Mouse (Mus musculus) heart, adult 8-10 months (tissue): ENCODE results near the gene Ucn2. TPM values are rescaled to one million over a fixed set of nuclear protein-coding genes. Genes with fewer than 3 reads are reported as not detected.

Experiments used
- DNase-seq: peaks from one replicate; pipeline ENCODE4 v3.0.0; 2022; ENCODE audit warnings: low spot score
- total RNA-seq, 4 experiments: library from RNA; stranded (reverse); gene quantifications; 2 replicates each; pipeline ENCODE4 v1.2.4; 2022

Gene Ucn2
- total RNA-seq: not detected

DNA sequence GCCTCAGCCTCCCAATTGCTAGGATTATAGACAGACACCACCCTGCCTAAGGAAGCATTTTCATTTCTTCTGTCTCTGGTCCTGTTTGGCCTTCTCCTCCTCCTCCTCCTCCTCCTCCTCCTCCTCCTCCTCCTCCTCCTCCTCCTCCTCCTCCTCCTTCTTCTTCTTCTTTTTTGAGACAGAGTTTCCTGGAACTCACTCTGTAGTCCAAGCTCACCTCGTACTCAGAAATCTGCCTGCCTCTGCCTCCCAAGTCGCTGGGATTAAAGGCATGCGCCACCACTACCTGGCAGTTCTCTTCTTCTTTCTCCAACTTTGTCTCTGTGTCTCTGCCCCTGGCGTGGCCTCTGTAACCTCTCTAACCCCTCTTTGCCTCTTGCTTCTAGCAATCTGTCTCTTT is at the start of gene Ucn2:
Ucn2 (plus strand) TSS at position 301 of the 400 bp plus-strand sequence.
- no peak for DNase-seq

DNA sequence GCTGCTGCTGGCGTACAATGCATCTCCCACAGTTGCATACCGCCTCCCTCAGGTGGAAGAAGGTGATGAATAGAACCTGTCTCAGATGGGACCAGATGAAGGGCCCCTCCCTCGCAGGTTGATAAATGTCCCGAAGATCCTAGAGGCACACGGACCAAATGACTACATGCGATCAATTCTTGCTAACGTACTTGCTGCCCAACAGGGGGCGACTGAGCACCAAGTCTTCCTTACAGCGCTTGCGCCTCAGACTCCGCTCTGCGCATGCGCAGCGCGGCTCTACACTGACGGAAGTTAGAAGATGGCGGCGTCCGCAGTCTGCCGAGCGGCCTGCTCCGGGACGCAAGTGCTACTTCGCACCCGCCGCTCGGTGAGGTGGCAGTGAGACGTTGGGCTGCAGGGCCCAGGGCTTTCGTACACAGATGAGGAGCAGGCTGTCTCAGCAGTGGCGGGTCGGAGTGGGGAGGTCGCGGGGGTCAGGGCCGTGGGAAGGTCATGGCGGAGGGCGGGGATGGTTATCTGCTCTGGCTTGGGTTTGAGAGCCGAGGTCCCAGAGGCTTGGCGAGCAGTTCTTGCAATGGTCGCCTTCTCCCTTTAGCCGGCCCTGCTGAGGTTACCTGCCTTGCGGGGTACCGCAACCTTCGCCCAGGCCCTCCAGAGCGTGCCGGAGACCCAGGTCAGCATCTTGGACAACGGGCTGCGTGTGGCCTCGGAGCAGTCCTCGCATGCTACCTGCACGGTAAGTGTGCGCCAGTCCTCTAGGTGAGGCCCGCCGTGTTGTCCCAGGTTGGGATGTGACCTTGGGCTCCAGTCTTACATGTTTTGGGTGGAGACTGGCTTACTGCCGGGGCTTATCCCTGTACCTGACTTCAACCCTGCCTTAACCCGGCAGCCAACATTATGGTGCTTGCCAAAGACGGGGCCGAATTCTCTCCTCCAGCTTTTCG is 49.1 kb upstream of the Ucn2 start, which contains the start of gene Uqcrc1:
Uqcrc1 (plus strand) TSS at position 216 of the 947 bp plus-strand sequence.
- peak; percentile 90 for DNase-seq

DNA sequence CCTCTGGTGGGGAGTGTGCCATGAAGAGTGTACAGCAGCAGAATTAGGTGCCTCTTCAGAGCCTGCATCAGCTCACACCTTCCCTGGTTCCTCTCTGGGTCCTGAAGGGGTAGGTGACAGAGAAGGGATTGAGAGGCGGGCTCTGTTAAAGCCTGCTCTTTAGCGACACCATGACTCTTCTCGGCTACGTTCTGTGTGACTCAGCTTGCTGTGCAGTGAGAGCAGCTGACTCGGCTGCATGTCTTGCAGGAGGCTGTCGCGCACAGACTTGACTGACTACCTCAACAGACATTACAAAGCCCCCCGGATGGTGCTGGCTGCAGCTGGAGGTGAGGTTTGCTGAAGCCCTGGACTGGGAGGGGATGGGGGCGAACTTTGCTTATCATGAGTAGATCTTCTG is 40.7 kb upstream of the Ucn2 start:
- no peak for DNase-seq

DNA sequence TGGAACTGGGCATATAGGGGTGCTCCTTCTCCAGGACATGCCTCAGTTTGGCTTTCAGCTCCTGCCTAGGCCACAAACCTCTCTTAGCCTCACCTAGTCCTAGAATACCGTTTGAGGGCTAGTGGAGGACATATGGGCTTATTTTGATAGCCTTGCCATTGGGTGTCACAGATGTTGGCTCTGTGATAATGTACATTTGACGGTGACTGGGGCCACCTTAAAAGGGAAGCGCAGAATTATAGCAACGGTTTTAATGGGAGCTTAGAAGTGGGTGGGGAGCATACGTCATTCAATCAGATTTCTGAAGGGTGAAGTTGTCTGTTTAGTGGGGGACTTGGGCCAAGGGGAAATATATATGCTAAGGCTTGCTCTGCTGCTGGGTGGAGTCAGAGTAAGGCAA is 40.2 kb upstream of the Ucn2 start:
- no peak for DNase-seq

DNA sequence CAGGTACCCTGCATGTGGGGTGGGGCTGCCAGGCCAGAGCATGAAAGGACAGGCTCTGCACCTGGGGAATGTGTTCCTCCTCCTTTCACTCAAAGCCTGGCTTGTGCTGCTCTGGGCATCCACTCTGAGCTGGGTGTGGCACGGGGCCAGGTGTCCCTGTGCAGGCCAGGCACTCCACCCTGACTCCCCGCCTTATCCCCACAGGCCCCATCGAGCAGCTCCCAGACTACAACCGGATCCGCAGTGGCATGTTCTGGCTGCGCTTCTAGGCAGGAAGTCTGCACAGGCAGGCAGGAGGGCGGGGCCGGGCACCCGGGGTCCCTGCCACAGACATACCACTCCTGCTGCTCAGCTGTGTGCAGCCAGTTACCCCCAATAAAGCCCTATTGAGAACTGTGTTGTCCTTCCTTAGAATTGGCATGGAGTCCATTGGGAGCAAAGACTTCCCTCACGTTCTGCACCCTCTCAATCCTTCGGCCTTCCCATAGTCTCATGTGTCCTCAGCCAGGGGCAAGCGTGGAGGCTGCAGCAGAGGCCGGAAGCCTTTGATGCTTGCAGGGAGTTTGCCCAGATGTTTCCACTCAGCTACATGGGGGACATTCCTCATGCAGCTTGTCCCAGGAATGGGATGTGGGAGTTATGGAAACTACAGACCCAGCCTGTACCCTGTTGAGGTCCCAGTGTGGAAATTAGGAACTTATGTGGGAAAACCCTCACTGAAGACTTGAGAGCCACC is 36.4 kb upstream of the Ucn2 start:
- DNase-seq: no peak

DNA sequence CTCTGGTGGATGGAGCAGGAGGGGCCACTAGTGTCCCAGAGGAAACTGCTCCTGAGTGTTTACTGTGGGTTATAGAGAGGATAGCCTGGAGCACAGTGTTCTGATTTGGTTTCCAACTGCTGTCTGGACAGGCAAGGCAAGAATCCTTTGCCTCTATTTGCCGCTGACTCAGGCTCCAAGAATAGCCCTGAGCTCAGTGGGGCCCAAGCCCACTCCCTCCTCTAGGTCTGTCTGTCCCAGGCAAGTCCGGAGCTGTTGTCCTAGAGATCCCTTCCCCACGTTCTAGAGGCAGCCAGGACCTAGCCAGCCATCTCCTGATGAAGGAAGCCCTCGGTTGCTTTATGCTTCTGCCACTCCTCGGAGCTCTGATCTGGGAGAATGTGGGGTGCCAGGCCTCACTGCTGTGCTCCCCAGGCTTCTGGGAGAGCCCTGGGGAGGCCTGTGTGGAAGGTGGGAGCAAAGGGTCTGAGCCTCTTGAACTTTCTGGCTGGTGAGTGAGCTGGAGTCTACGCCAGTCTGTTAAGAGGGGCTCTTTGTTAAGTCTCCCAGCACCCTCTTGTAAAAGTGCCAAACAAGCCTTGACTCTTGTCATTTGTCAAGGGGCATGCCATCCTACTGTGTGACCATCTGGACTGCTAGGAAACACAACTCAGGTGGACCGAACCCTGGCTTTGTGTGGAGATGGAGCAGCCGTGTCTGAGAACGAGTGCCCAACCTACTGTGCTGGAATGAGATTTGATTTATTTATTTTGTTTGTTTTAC is 35.7 kb upstream of the Ucn2 start:
- DNase-seq: peak; percentile 16

DNA sequence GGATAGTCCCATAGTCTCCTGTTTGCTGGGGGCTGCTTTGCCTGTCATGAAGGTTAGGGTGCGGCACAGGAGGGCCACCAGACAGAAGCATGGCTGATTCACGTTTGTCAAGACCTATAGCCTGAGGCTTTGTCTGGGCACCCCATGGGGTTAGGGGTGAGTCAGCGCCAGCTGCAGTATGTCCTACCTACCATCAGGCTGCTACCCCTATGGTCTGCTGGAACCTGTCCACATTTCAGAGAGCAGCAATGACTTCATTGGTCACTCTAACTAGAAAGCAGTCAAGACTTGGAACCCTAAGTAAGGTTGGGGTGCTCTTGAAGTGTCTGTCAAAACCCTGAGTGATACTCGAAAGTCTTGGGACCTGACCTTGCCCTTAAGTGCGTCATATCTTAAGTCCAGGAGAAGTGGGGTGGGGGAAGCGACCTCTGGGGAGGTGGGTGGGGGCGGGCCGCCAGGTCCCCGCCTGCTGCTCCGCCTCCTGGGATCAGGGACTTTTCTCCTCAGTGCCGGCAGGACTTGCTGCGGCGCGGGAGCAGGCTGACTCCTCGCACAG is 32.7 kb upstream of the Ucn2 start, which contains the start of gene Col7a1:
Col7a1 (plus strand) TSS at position 506 of the 556 bp plus-strand sequence.
- DNase-seq: no peak

DNA sequence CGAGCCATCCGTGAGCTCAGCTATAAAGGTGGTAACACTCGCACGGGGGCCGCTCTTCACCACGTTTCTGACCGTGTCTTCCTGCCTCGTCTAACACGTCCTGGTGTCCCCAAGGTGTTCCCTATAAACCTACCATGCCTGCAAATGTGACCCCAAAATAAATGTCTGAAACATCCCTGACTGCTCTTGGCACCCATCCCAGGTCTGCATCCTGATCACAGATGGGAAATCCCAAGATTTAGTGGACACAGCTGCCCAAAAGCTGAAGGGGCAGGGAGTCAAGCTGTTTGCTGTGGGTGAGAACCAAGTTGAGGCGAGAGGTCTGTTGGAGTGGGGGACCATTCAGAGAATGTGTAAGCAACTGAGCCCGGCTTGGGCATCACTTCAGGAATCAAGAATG is 30.6 kb upstream of the Ucn2 start:
- no peak for DNase-seq

DNA sequence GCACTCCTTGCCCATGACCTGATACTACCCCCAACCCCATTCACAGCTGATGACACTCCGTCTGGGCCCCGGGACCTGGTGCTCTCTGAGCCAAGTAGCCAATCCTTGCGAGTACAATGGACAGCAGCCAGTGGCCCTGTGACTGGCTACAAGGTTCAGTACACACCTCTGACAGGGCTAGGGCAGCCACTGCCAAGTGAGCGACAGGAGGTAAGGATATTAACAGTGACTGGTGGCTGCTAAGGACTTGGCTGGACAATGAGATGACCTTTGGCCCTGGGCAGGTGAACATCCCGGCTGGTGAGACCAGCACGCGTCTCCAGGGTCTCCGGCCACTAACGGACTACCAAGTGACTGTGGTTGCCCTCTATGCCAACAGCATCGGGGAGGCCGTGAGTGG is 30.0 kb upstream of the Ucn2 start:
- DNase-seq: no peak

DNA sequence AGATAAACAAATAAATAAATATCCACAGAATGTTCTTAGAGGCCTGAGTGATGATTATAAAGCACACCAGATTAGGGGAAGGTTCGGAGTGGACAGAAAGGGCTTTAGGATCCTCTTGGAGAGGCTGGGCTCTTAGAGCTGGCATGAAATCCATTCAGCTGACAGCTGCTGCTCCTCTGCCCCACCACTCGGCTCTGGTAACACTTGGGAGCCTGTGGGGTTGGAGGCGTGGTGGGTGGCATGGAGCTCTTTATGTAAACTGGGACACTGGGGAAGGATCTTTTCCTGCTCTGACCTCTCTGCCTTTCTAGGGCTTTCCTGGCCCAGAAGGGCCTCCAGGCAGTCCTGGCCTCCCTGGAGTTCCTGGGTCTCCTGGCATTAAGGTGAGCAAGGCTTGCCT is 22.2 kb upstream of the Ucn2 start:
- DNase-seq: no peak

DNA sequence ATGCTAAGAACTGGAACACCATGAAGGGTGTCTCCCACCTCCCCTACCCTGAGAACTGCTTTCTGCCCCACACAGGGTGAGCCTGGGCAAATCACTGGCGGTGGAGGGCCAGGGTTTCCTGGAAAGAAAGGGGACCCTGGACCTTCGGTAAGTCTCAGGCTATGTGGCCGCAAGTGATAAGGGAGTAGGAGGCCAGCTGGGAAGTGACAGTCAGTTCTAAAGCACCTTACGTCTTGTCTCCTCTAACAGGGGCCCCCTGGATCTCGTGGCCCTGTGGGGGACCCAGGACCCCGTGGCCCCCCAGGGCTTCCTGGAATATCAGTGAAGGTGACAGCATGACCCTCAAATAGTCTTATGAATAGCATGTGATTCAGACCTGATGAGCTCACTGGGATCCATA is 21.5 kb upstream of the Ucn2 start:
- DNase-seq: no peak

DNA sequence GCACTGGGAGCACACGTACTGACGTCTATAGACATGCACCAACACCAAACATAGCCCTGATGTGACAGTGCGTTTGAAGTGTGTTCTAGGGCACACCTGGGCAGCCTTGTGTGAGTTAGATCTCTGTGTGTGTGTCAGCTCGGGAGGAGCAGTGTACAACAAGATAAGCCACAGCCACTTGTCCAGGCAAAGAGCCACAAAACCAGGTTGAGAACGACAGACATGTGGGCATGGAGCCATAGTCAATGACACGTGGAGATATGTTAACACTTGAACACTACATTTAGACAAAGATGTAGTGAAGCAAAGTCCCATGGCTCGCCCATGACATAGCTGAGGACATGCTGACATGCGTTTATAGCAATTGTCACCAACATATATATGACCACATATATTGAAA is 15.2 kb upstream of the Ucn2 start:
- no peak for DNase-seq

DNA sequence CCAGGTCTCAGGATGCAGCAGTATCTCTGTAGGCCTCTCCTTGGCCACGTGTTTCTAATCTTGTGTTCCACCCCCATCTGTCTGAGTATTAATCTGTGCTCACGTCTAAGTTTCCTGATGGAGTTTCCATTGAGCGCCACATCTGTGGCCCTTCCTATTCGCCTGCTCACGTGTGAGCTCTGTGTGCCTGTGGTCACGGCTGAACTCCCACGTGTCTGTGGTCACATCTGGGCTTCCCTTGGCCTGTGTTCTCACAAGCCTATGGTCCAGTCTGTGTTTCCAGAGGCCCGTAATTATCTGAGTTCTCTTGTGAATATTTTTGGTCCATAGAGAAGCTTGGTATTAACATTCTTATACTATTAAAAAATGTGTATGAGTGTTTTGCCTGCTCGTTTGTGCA is 9.3 kb upstream of the Ucn2 start:
- DNase-seq: no peak

DNA sequence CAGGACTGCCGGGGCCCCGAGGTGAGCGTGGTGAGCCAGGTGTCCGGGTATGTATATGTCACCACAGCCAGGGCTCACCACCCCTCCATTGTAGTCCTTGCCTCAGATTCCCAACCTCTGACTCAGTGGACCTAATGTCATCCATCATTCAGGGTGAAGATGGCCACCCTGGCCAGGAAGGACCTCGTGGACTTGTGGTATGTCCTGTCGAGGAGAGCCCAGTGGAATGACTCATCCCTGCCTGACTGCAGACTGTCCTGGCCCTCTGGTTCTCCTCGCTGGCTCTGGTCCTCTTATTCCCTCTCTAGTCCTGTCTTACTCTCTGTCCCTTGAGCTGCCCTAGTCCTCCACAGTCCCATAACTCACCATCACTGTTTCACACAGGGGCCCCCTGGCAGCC is 7.8 kb upstream of the Ucn2 start:
- DNase-seq: no peak

DNA sequence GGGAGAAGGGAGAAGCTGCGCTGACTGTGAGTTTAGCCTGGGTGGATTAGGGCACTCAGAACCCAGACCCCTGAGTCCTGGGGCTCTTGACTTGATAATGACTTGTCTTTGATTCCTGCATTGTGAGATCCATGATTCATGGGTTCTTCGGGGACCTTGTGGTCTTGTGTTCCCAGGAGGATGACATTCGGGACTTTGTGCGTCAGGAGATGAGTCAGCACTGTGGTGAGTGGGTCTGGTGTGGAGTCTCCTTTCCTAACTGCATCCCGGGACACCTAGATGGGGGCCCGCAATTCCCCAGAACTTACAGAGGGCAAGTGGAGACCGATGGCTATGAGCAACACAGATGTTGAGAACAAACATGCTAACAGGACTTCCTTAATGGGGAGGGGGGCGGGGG is 3.3 kb upstream of the Ucn2 start:
- no peak for DNase-seq

DNA sequence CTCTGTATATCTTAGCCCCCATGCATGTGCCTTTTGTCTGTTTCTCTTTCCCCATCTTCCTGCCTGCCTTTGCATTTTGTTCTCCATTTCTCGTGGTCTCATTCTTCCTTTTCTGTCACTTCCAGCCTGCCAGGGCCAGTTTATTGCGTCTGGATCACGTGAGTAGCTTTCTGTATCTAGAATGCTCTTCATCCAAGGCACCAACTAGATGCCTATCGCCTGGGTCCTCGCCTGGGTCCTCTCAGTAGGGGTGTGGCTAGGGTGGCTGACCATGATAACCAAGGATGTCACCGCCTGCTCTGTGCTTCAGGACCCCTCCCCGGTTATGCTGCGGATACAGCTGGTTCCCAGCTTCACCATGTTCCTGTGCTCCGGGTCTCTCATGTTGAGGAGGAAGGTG is 2.6 kb upstream of the Ucn2 start:
- DNase-seq: no peak

DNA sequence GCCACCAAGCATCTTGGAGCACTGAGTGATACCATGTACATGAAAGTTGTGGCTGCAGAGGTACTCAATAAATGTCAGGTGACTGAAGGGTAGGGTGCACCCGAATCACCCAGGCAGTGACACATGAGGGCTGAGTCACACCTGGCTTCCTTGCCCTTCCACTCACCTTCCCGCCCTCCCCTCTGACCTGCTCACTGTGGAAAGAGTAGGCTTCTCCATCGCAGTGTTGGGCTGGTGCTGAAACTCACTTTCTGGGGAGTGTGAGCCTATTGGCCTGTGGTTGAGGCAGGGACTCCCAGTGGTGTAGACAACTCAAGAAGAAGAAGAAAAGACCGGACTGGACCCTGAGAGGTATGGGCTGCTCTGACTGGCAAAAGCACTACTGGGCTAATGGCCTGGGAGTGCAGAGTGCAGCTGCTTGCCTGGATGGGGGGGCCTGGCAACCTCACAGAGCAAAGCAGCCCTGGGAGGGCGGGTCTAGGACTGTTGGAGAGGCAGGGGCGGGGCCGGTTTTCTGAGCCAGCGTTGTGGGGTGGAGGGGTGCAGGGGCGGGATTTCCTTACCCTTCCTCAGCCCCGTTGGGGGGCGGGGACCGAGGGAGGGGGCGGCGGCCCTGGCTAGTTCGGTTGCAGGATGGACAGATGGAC is 2.0 kb downstream of the Ucn2 start:
- DNase-seq: no peak

DNA sequence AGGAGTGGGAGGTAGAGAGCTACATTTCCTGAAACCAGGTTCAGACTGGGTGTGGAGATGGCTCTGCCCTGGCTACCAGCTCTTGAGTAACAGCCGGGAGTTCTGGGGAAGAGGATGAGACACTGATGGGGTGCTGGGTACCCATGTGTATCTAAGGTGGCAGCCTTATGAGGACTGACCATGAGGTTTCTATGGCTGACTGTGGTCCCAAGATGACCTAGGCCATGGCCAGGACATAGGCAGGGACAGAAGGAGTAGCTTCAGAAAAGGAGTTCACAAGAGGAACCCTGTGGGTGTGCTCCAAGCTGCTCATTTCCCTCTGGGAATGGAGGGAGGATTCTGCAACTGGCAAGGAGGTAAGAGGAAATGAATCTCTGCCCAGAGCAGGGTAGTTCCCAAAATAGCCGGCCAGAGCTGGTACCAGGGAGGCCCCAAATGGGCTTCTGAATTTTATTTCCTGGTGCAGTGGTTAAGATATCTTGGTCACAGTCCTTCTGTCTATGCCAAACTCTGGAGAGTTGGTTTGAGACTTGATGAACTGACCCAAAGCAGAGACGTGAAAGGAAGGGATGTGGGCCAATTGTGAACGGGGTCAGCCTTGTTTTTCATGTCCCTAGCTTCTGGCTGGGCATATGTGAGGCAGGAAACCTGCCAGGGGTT is 4.1 kb downstream of the Ucn2 start:
- DNase-seq: peak; percentile 42

DNA sequence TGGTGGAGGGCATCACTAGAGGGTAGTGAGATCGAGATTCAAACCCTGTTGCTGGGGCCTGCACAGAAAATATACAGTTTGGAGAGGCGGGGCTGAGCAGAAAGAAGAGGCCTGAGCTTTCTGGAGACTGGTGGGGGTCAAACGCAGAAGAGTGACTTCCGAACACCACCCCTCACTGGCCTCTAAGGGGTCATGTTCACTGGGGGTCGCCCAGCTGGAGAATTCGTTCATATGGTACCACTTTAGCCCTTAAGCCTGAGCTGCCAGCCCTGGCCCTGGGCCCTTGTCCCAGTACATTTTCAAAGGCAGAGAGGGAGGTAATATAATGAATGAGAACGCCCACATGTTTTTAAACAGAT is 4.6 kb downstream of the Ucn2 start:
- DNase-seq: no peak

DNA sequence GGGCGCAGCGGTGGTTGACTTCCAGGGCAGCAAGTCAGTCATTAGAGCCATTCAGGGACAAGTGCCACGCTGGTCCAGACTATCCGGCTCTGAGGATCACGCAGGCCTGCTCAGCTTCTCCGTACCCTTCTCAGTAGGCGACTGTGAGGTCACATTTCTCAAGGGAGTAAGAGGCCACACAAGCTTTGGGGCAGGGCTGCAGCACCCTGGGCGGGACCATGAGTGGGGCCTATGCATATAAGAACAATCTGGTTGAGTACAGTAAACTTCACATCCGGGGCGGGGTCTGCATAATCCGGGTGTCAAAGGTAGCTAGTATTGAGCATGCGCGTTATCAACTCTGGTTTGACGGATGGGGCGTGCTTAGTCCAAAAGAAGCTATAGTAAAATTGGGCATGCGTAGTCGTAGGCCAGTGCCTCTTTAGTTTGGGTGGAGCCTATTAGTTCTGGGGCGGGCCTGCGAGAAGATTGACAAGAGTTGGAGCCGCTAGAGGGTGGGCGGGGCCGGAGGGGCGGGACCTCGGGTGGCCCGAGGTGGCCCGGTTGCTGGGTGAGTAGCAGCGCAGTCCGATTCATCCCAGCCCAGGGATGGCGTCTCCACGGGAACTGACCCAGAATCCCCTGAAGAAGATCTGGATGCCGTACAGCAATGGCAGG is 5.7 kb downstream of the Ucn2 start, which contains the start of gene Pfkfb4:
Pfkfb4 (plus strand) TSS at position 351 of the 657 bp plus-strand sequence.
- DNase-seq: peak; percentile 99
